Mouse (Mus musculus) CH12.LX (cell line): ENCODE data around the gene Snx30.

Experiments used
- CTCF ChIP-seq, 2 experiments: IDR thresholded peaks in 1 of 2; conservative IDR thresholded peaks in 1 of 2; 2 replicates each; pipeline ENCODE4 v1.5.1; 2011 to 2012; ENCODE audit warnings: low read depth in 2 of 2, low read length in 2 of 2, improper control_type of control experiment in 1 of 2, inconsistent platforms in 1 of 2, mild to moderate bottlenecking in 1 of 2, moderate library complexity in 1 of 2
- EP300 ChIP-seq: IDR thresholded peaks from 2 replicates; pipeline ENCODE4 v1.6.1; 2011; ENCODE audit warnings: low read length, improper control_type of control experiment
- MXI1 ChIP-seq: IDR thresholded peaks from 2 replicates; pipeline ENCODE4 v1.6.1; 2011; ENCODE audit warnings: mild to moderate bottlenecking, low read depth, low read length, improper control_type of control experiment
- NRF1 ChIP-seq: IDR thresholded peaks from 2 replicates; pipeline ENCODE4 v1.6.1; 2014; ENCODE audit warnings: low read depth, mild to moderate bottlenecking, inconsistent platforms, low read length, improper control_type of control experiment, moderate library complexity
- RAD21 ChIP-seq: IDR thresholded peaks from 2 replicates; pipeline ENCODE4 v1.6.1; 2011; ENCODE audit warnings: low read depth, mild to moderate bottlenecking, low read length, improper control_type of control experiment, moderate library complexity
- SMC3 ChIP-seq: IDR thresholded peaks from 2 replicates; pipeline ENCODE4 v1.6.1; 2011; ENCODE audit warnings: low read depth, low read length, improper control_type of control experiment
- TBP ChIP-seq: conservative IDR thresholded peaks from 2 replicates; pipeline ENCODE4 v1.6.1; 2011; ENCODE audit warnings: low read depth, low read length, improper control_type of control experiment
- USF1 ChIP-seq: IDR thresholded peaks from 2 replicates; pipeline ENCODE4 v1.6.1; 2014; ENCODE audit warnings: low read depth, mild to moderate bottlenecking, inconsistent platforms, low read length, improper control_type of control experiment
- ZC3H11A ChIP-seq: IDR thresholded peaks from 2 replicates; pipeline ENCODE4 v1.6.1; 2012; ENCODE audit warnings: low read depth, mild to moderate bottlenecking, inconsistent platforms, low read length, improper control_type of control experiment

- TF ChIP-seq SMC3 (no peak), CTCF (conservative IDR thresholded peaks at IDR 0.05 in 1 of 2, IDR thresholded peaks at IDR 0.05 in 1 of 2; ENCODE audit: low read depth in 2 of 2, low read length in 2 of 2) (no peak), ZC3H11A (no peak), USF1 (no peak), MXI1 (no peak), EP300 (no peak), RAD21 (no peak), NRF1 (no peak), TBP (no peak)
Observed at GRCm38 (mm10) chr4:59917966-59918365, 112.3 kb downstream of the Snx30 start.
